Mouse (Mus musculus) liver, embryonic 14.5 days (tissue): ENCODE measurements around the gene E2f4.

Source experiments
- CTCF ChIP-seq: IDR thresholded peaks from 2 replicates; pipeline ENCODE4 v1.5.1; 2016; ENCODE audit warnings: antibody characterized with exemption, low read depth, control low read depth
- EP300 ChIP-seq: IDR thresholded peaks from 2 replicates; pipeline ENCODE4 v1.6.1; 2016; ENCODE audit warnings: antibody characterized with exemption, low read depth

DNA sequence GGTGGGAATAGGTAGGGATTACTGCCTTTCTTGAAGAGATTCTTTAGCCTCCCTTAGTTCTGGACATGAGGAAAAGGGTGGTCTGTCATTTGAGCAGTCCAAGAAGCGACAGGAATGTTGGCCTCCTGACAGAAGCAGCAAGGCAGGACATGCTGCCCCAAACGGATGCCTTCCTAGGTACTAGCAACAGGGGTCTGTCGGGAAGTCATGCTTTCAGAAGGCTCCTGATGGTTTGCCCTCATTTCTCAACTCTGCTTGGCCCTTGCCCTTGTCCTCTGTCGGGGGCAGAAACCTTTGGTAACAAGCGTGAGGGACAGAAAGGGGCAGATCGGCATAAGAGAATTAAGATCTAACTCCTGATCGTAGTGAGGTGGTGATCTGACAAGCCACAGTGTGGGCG lies 12.7 kb downstream of the E2f4 start:
- no peak for TF ChIP-seq CTCF
- TF ChIP-seq EP300, result no peak
